Mouse (Mus musculus) intestine, embryonic 14.5 days (tissue): ENCODE results near the gene 4930558C23Rik. TPM values are rescaled to one million over a fixed set of nuclear protein-coding genes. Genes with fewer than 3 reads are reported as not detected.
A peak's percentile ranks its signal among the peaks of the same experiment; 100 is the strongest.
"Not testable (repeated sequence)": the region's sequence is repeated elsewhere in the genome, so short reads cannot be mapped to it uniquely, and the experiment has no call there.

Experiments used
- ATAC-seq: fragments of 200-750 bp; cut with Nextera tagmentation; replicated peaks from 2 replicates; pipeline ENCODE4 v1.8.0; 2017; ENCODE audit warnings: low read depth, moderate number of reproducible peaks, moderate TSS enrichment, moderate library complexity; ENCODE audit not compliant: low FRiP score, low TSS enrichment
- DNase-seq: peaks from one replicate; pipeline ENCODE4 v3.0.0-alpha.2; 2018; ENCODE audit warnings: low spot score
- H3K27ac ChIP-seq: fragments of 300-500 bp; sonication (generic); 2 replicates; pipeline ENCODE4 v1.5.1; 2014; ENCODE audit warnings: low read depth, mild to moderate bottlenecking, control low read depth
- H3K27me3 ChIP-seq: fragments of 300-500 bp; sonication (generic); replicated peaks from 2 replicates; pipeline ENCODE4 v1.6.1; 2014; ENCODE audit warnings: low read length, control low read depth; ENCODE audit not compliant: control insufficient read depth, insufficient read depth
- H3K36me3 ChIP-seq: fragments of 300-500 bp; sonication (generic); 2 replicates; pipeline ENCODE4 v1.6.1; 2014; ENCODE audit warnings: low read length, control low read depth; ENCODE audit not compliant: control insufficient read depth, insufficient read depth
- H3K4me1 ChIP-seq: fragments of 300-500 bp; sonication (generic); replicated peaks from 2 replicates; pipeline ENCODE4 v1.6.1; 2014; ENCODE audit warnings: low read length, control low read depth, mixed read lengths; ENCODE audit not compliant: control insufficient read depth, insufficient read depth
- H3K4me2 ChIP-seq: fragments of 300-500 bp; sonication (generic); 2 replicates; pipeline ENCODE4 v1.6.1; 2014; ENCODE audit warnings: low read length
- H3K4me3 ChIP-seq: fragments of 300-500 bp; sonication (generic); 2 replicates; pipeline ENCODE4 v1.5.1; 2014; ENCODE audit warnings: low read depth, low read length, control low read depth, mixed read lengths
- H3K9ac ChIP-seq: fragments of 300-500 bp; sonication (generic); 2 replicates; pipeline ENCODE4 v1.6.1; 2014; ENCODE audit warnings: mild to moderate bottlenecking, low read length
- H3K9me3 ChIP-seq: fragments of 300-500 bp; sonication (generic); 2 replicates; pipeline ENCODE4 v1.6.1; 2016; ENCODE audit warnings: low read length, control low read depth; ENCODE audit not compliant: control insufficient read depth
- WGBS: fragments of 180-500 bp; shearing (Covaris S2); extraction: QIAGEN DNeasy Blood & Tissue Kit; methylation state at CpG from one replicate; pipeline ENCODE4 v1.1.7; 2014; 5-methylcytosine and 5-hydroxymethylcytosine counted together
- polyA plus RNA-seq: library from polyadenylated mRNA; unstranded; fragments of >200 nt; fragmentation: Nextera tagmentation; extraction: Ambion mirVana; gene quantifications from 2 replicates; pipeline ENCODE4 v1.2.1, GENCODE M21; 2014

The 4930558C23Rik gene
- not detected in 2 replicates for polyA plus RNA-seq

DNA sequence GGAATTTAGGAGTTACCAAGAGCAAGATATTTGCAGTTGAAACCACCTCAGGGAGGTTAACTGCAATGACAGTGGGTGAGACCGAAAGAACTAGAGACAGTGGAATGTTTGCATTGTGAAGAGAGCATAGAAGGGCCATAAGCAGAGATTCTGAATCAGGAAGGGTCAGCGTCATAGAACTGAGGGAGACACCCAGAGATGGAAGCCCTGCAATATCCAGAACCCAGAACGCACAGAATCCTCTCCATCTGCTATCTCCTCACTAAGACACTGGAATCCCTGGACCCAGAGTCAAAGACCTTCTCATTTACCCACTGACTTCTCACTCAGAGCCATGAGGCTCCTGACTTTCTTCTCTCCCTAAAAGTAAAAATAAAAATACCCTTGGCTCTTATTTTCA lies at the start of gene 4930558C23Rik:
4930558C23Rik (minus strand) TSS at position 101 of the 400 bp plus-strand sequence.
- 93% methylated on average over 3 of the region's 3 CpGs for WGBS
- H3K9ac ChIP-seq, result no peak within 1 kb of the TSS
- ATAC-seq, result no peak
- H3K4me3 ChIP-seq, result no peak within 1 kb of the TSS
- no peak within 1 kb of the TSS for H3K4me2 ChIP-seq
- H3K4me1 ChIP-seq, result no peaks in the 10 kb centered on the region
- no peaks in the 10 kb centered on the region for H3K9me3 ChIP-seq
- DNase-seq, result no peak
- no peaks in the 10 kb centered on the region for H3K36me3 ChIP-seq
- no peak within 1 kb of the TSS for H3K27ac ChIP-seq
- H3K27me3 ChIP-seq, result no peaks in the 10 kb centered on the region

DNA sequence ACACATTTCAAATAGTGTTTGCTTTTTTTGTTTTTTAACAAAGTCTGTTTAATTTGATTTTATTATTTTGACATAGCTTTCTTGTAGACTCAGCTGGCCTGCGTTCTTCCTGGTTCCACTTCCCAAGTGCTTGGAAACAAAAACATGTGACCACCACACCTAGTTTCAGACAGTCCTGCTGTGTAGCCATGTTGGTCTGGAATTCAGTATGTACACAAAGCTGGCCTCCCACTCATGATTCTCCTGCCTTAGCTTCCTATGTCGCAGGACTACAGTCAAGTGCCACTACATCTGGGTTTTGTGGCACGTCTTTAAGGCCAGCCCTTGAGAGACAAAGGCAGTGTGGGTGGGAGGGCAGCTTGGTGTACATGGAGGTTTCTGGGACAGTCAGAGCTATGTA lies 48.3 kb upstream of the 4930558C23Rik start:
- Histone ChIP-seq H3K4me2 (no peak overlapping the region), H3K9me3 (no peaks in the 10 kb centered on the region), H3K9ac (no peak overlapping the region), H3K27me3 (no peaks in the 10 kb centered on the region), H3K36me3 (peaks cover 51% of the 10 kb centered on the region), H3K27ac (no peak overlapping the region), H3K4me1 (no peaks in the 10 kb centered on the region), H3K4me3 (no peak overlapping the region)
- ATAC-seq (no peak), DNase-seq (no peak)
- WGBS, result 98% methylated on average over 3 of the region's 3 CpGs

DNA sequence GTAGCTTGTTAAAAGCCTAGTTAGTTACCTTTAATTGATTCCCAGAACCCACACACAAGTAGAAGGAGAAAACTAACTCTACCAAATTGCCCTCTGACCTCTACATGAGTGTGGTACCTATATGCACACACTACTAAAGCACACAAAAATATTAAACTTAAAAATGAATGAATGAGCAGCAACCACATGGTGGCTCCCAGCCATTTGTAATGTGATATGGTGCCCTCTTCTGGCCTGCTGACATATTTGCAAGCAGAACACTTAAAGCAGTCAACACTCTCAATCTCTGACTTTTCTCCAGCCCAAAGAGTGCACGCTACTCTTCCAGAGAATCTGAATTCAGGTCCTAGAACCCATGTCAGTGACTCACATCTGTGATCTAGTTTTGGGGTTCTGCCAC lies 47.8 kb upstream of the 4930558C23Rik start:
- WGBS, result 52% methylated on average over 1 of the region's 1 CpGs
- H3K9ac ChIP-seq, result no peak overlapping the region
- no peaks in the 10 kb centered on the region for H3K27me3 ChIP-seq
- H3K4me2 ChIP-seq, result no peak overlapping the region
- H3K27ac ChIP-seq, result no peak overlapping the region
- ATAC-seq (0 out of 2 replicates have a peak, but pooled peaks have one; percentile 43), DNase-seq (peak; percentile 70)
- no peaks in the 10 kb centered on the region for H3K9me3 ChIP-seq
- peaks cover 51% of the 10 kb centered on the region for H3K36me3 ChIP-seq
- no peak overlapping the region for H3K4me3 ChIP-seq
- H3K4me1 ChIP-seq, result no peaks in the 10 kb centered on the region

DNA sequence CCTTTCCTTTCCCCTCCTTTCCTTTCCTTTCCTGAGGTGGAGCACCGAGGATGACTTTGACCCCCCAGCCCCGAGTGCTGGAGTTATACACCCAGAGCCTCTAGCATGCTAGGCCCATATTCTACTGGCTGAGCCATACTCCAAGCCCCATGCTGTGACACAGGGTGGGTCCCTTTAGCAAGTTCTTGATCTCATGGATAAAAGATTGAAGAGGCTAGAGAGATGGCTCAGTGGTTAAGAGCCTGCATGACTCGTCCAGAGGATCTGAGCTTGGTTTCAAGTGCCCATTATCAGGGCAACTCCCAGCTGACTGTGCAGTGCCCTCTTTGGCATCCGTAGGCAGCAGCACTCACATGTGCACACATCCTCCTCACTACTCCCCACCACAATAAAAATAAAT lies 42.7 kb upstream of the 4930558C23Rik start:
- no peaks in the 10 kb centered on the region for H3K4me1 ChIP-seq
- H3K36me3 ChIP-seq, result peaks cover 14% of the 10 kb centered on the region
- no peak for ATAC-seq
- 87% methylated on average over 4 of the region's 4 CpGs for WGBS
- no peak overlapping the region for H3K27ac ChIP-seq
- DNase-seq, result no peak
- no peak overlapping the region for H3K4me2 ChIP-seq
- no peaks in the 10 kb centered on the region for H3K27me3 ChIP-seq
- H3K9me3 ChIP-seq, result no peaks in the 10 kb centered on the region
- no peak overlapping the region for H3K9ac ChIP-seq
- H3K4me3 ChIP-seq, result no peak overlapping the region

DNA sequence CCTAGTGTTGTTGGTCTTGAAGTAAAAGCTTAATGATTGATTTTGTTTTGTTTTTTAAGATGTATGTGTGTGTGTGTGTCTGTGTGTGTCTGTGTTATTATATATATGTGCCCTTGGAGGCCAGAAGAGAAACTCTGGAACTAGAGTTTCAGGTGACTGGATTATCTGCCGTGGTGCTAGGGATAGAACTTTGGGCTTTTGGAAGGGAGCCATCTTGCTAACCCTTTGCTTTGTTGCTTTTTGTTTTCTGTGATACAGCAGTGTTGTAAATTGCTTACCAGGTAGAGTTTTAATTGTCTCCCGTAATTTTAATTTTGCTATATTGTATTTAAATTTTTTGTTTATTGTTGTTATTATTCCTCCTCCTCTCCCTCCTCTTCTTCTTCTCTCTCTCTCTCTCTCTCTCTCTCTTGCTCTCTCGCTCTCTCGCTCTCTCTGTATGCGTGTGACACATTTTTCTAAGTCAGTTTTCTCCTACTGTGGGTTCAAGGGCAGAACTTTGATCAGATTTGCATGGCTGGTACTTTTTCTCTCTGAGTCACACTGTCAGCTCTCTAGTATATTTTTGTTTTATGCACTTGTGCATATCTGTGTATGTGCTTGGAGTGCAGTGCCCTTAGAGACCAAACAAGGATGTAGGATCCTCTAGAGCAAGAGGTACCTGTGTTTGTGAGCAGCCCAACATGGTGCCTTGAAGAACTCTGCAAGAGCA lies 39.9 kb upstream of the 4930558C23Rik start:
- Histone ChIP-seq H3K36me3 (peaks cover 20% of the 10 kb centered on the region), H3K4me1 (no peaks in the 10 kb centered on the region), H3K9me3 (no peaks in the 10 kb centered on the region), H3K4me2 (no peak overlapping the region), H3K27me3 (no peaks in the 10 kb centered on the region), H3K27ac (no peak overlapping the region), H3K4me3 (no peak overlapping the region), H3K9ac (no peak overlapping the region)
- ATAC-seq (no peak), DNase-seq (no peak)
- WGBS, result 94% methylated on average over 5 of the region's 5 CpGs

DNA sequence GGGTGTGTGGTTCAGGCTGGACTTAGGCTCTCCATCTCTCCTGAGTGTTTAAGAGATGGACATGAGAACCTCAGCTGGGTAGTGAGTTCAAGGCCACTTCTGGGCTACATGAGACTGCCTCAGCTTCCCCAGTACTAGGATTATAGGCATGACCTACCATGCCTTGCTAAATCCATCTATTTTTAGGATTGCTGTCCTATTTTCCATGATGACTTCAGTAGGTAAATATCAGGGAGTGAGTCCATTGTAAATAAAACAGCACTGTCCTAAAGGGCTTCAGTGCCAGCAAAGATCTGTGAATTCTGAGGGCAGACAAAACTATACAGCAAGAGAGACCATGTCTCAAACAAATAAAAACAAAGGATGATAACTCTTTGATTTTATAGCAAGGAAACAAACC lies 37.0 kb upstream of the 4930558C23Rik start:
- ATAC-seq, result no peak
- no peak overlapping the region for H3K27ac ChIP-seq
- DNase-seq, result no peak
- H3K9ac ChIP-seq, result no peak overlapping the region
- no peak overlapping the region for H3K4me3 ChIP-seq
- no peaks in the 10 kb centered on the region for H3K27me3 ChIP-seq
- no peaks in the 10 kb centered on the region for H3K4me1 ChIP-seq
- H3K9me3 ChIP-seq, result no peaks in the 10 kb centered on the region
- peaks cover 21% of the 10 kb centered on the region for H3K36me3 ChIP-seq
- H3K4me2 ChIP-seq, result no peak overlapping the region

DNA sequence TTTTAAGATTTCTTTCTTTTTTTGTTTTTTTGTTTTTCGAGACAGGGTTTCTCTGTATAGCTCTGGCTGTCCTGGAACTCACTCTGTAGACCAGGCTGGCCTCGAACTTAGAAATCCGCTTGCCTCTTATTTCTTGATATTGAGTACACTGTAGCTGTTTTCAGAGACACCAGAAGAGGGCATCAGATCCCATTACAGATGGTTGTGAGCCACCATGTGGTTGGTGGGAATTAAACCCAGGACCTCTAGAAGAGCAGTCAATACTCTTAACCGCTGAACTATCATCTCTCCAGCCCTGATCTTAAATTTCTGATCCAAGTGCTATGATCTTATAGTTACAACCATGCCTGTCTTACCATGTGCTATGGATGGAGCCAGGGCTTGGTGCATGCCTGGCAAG lies 36.0 kb upstream of the 4930558C23Rik start:
- not testable (repeated sequence) for H3K4me3 ChIP-seq, H3K9ac ChIP-seq, H3K9me3 ChIP-seq, H3K4me2 ChIP-seq, DNase-seq, H3K4me1 ChIP-seq, H3K27ac ChIP-seq, ATAC-seq, H3K27me3 ChIP-seq
- 97% methylated on average over 4 of the region's 4 CpGs for WGBS
- H3K36me3 ChIP-seq, result peaks cover 21% of the 10 kb centered on the region

DNA sequence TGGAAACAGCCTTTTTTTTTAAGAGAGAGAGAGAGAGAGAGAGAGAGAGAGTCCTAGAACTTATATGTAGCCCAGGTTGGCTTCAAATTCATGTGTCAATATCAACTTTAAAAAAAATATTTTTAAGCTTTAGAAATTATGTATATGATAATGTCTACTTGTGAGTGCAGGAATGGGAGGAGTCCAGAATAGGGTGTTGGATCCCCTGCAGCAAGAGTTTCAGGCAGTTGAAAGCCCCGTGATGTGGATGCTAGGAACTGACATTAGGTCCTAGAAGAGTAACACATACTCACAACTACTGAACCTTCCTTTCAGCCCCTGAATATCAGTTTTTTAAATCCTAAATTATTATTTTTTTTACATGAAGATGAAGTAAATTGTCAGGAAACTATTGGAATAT lies 32.9 kb upstream of the 4930558C23Rik start:
- Histone ChIP-seq H3K36me3 (peaks cover 21% of the 10 kb centered on the region), H3K4me3 (peak overlapping the region; percentile 83), H3K9me3 (no peaks in the 10 kb centered on the region), H3K9ac (no peak overlapping the region; the same call in 1 of the 2 replicates), H3K4me2 (peak overlapping the region; percentile 88), H3K27me3 (no peaks in the 10 kb centered on the region), H3K27ac (no peak overlapping the region), H3K4me1 (no peaks in the 10 kb centered on the region)
- DNase-seq (no peak), ATAC-seq (no peak)
- 64% methylated on average over 1 of the region's 1 CpGs for WGBS

DNA sequence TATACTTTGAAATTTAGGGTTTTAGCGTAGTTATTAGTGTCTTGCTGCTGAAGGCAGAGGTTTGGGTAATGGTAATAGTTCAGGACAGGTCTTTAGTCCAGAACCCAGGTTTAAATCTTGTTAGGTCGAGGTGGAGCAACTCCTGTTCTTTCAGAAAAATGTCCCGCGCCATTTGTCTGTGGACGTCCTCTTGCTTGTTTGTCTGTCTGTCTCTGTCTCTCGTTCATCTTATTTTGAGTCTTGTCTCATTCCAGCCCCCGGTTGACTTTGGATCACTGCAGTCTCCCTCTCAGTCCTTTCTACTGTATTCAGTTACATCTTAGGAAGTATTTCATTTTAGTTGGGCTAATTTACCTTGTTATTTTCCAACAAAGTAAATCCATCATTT lies 32.3 kb upstream of the 4930558C23Rik start:
- H3K4me3 ChIP-seq, result peak overlapping the region; percentile 83
- no peak for DNase-seq
- H3K27ac ChIP-seq, result peak overlapping the region; percentile 74; the same call in 1 of the 2 replicates
- H3K4me1 ChIP-seq, result no peaks in the 10 kb centered on the region
- 2% methylated on average over 7 of the region's 7 CpGs for WGBS
- H3K27me3 ChIP-seq, result no peaks in the 10 kb centered on the region
- no peak for ATAC-seq
- H3K36me3 ChIP-seq, result peaks cover 21% of the 10 kb centered on the region
- H3K4me2 ChIP-seq, result peak overlapping the region; percentile 88
- peak overlapping the region; percentile 75 for H3K9ac ChIP-seq
- no peaks in the 10 kb centered on the region for H3K9me3 ChIP-seq
